Mouse (Mus musculus): ENCODE data around the gene Ltbr.

DNA sequence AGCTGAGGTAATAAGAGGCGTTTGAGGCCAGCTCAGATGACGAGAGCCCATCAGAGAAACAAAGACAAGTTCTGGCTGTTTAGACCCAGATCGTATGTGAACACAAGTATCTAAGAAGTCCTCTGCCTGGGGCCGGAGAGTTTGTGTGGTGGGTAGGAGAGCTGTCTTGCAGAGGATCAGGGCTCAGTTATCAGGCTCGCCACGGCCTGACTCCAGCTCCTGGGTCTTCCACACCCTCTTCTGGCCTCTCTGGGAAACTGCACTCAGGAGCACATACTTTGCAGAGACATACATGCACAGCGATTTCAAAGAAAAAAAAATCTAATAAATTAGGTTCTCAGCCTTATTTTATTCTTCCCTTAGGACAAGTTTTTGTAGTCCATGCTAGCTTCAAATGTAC, 28.9 kb downstream of the Ltbr start:
- TF ChIP-seq CTCF (IDR thresholded peaks at IDR 0.05; ENCODE audit: low read depth, low read length) (peak; percentile 8), POLR2A (IDR thresholded peaks at IDR 0.05; ENCODE audit: insufficient read depth, low read length) (no peak)
